Mouse (Mus musculus) left cerebral cortex, adult 2 months (tissue): ENCODE measurements around the gene Slc37a1. TPM values are rescaled to one million over a fixed set of nuclear protein-coding genes. Genes with fewer than 3 reads are reported as not detected.

ENCODE experiments used
- DNase-seq, 2 experiments: peaks; one replicate each; pipeline ENCODE4 v3.0.0; 2021 to 2022; ENCODE audit warnings: low spot score in 2 of 2, mixed read lengths in 1 of 2; ENCODE audit errors: extremely low spot score in 1 of 2
- H3K27ac ChIP-seq: fragments of 200-600 bp; 2 replicates; pipeline ENCODE4 v1.8.1; 2022
- H3K4me3 ChIP-seq: fragments of 200-600 bp; 2 replicates; pipeline ENCODE4 v1.8.1; 2022
- CTCF ChIP-seq: fragments of 200-600 bp; IDR thresholded peaks from 2 replicates; pipeline ENCODE4 v1.8.1; 2022; ENCODE audit warnings: antibody characterized with exemption, mild to moderate bottlenecking, moderate library complexity
- intact Hi-C: fragments of 180-260 bp; cut with DNase I; formaldehyde crosslinking; loops from one replicate; pipeline ENCODE4 v1.15.1; 2025
- total RNA-seq, 2 experiments: library from RNA; stranded (reverse); gene quantifications; 2 replicates each; pipeline ENCODE4 v1.2.3; 2021

Gene Slc37a1
- total RNA-seq, 2 experiments from 2014 or later: 9.4 to 12.0 TPM

DNA sequence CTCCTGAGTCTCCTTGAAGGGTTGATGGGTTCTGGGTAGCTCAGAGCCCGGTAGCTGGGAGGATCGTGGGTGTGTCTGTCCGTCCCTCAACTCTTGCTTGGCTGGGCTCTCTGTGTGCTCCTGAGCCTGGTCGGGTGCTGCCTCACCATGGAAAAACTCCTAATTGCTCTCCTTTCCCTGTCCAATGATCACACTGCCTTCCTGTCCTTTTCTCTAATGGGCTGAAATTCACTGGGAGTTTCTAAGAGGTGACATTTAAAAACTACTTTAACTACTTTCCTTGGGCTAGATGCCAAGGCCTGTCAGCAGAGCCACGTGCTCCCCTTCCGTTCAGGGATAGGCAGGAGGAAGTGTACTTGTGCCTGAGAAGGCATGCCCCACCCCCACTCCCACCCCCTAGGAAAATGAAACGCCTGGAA, 10.9 kb downstream of the Slc37a1 start:
- no peak overlapping the region for H3K27ac ChIP-seq
- no peak for DNase-seq
- intact Hi-C loops: loop anchor here (2.0 kb wide), 1 partner anchor 43 kb away; no protein-coding TSS in a partner anchor
- TF ChIP-seq CTCF: no peak; the same call in none of the 2 replicates
- H3K4me3 ChIP-seq: no peak overlapping the region

GRCm38 (mm10) chr17:31298419-31299209, 12.0 kb downstream of the Slc37a1 start:
- no peak overlapping the region for H3K27ac ChIP-seq
- TF ChIP-seq CTCF: no peak
- no peak for DNase-seq
- H3K4me3 ChIP-seq: no peak overlapping the region
- intact Hi-C loops: no loop called here

- H3K4me3 ChIP-seq: no peak overlapping the region
- TF ChIP-seq CTCF: no peak
- no peak overlapping the region for H3K27ac ChIP-seq
- DNase-seq: no peak
- intact Hi-C loops: loop anchor here (5.0 kb wide), 1 partner anchor 163 kb away; no protein-coding TSS in a partner anchor
These were observed 13.4 kb downstream of the Slc37a1 start for GRCm38 (mm10) chr17:31299981-31300380.

DNA sequence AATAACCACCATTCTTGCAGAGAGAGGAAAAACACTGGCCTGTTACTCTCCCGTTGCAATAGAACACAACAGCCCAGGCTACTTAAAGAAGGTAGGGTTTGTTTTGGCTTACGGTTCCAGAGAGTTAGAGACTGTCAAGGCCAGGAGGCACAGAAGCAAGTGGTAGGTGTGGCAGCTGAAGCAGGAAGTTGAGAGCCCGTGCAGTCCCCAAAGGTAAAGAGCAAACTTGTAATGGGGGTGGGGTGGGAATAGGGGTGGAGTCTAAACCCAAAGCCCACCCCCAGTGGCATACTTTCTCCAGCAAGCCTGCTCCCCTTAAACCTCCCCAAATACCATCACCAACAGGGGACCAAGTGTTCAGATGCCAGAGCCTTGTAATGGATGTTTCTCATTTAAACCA, 14.1 kb downstream of the Slc37a1 start:
- Histone ChIP-seq H3K27ac (no peak overlapping the region), H3K4me3 (no peak overlapping the region)
- intact Hi-C loops: loop anchor here (5.0 kb wide), 1 partner anchor 163 kb away; no protein-coding TSS in a partner anchor
- no peak for DNase-seq
- no peak for TF ChIP-seq CTCF

GRCm38 (mm10) chr17:31303401-31303800, 16.8 kb downstream of the Slc37a1 start:
- TF ChIP-seq CTCF: no peak
- DNase-seq: no peak
- no peak overlapping the region for H3K27ac ChIP-seq
- intact Hi-C loops: loop anchor here (5.0 kb wide), 1 partner anchor 166 kb away; no protein-coding TSS in a partner anchor
- no peak overlapping the region for H3K4me3 ChIP-seq

DNA sequence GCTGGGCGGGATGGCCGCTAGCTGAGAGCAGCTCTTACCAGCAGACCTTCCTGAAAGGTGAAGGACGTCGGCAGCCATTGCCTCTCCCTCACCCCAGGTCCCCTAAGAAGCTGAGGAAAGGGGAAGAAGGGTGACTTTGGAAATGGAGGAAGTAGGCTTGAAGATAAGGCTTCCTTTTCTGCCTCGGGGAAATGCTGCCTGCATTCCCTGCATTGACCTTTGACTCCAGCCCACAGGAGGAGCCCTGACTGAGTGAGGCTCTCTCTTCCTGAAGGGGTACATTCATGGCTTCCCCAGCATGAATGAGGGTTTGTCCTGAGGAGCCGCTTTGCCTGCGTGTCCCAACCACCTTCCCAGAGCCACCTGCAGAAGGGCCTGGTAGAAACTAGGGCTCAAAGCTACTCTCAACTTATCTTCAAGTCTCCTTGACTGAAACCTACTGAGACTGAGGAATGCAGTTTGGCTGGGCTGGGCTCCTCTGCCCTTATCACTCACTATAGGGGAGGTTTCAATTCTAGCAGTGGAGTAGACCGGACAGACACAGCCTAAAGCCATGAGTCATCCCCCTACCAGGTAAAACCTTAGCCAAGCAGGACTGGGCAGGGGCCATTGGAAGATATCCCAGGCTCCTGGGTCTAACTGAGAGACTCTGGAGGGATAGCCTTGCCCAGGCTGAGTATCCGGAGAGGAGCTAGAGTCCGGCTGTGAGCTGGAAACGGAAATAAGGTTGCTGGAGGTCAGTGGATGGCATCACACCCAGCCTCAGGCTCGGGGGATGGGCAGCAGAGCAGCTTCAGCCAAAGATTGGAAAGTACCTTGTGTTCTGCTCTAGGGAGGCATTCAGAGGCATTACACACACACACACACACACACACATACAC, 18.5 kb downstream of the Slc37a1 start:
- intact Hi-C loops: loop anchor here (5.0 kb wide), 1 partner anchor 168 kb away; no protein-coding TSS in a partner anchor
- no peak for DNase-seq
- no peak overlapping the region for H3K27ac ChIP-seq
- H3K4me3 ChIP-seq: no peak overlapping the region
- no peak for TF ChIP-seq CTCF

GRCm38 (mm10) chr17:31305776-31306120, 19.2 kb downstream of the Slc37a1 start:
- H3K27ac ChIP-seq: no peak overlapping the region
- TF ChIP-seq CTCF: no peak
- no peak for DNase-seq
- H3K4me3 ChIP-seq: no peak overlapping the region
- intact Hi-C loops: no loop called here

DNA sequence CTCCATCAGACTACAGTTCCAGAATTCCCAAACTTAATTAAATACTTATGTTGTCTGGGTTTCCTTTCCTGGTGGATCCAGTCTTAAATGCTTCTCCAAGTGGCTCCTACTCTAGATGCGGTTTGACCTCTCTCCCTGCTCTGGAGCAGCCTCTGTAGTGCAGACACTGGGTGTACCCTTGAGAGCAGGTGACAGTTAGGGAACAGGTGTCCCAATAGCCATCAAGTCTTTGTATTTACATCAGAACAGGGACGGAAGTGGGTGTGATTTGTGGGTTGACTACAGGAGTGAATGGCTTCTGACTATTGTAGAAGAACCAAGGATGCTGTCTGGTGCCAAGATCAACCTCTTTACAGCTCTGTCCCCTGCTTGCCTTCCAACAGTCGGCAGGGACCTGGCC, 21.2 kb downstream of the Slc37a1 start:
- no peak for DNase-seq
- Histone ChIP-seq H3K4me3 (no peak overlapping the region), H3K27ac (no peak overlapping the region)
- no peak for TF ChIP-seq CTCF
- intact Hi-C loops: no loop called here

GRCm38 (mm10) chr17:31308291-31308816, 21.8 kb downstream of the Slc37a1 start:
- TF ChIP-seq CTCF: no peak
- DNase-seq: no peak
- H3K4me3 ChIP-seq: no peak overlapping the region
- no peak overlapping the region for H3K27ac ChIP-seq
- intact Hi-C loops: no loop called here

GRCm38 (mm10) chr17:31309281-31309793, 22.7 kb downstream of the Slc37a1 start:
- intact Hi-C loops: loop anchor here (1.0 kb wide), 1 partner anchor 55 kb away; no protein-coding TSS in a partner anchor
- no peak for DNase-seq
- no peak overlapping the region for H3K4me3 ChIP-seq
- no peak overlapping the region for H3K27ac ChIP-seq
- TF ChIP-seq CTCF: no peak

DNA sequence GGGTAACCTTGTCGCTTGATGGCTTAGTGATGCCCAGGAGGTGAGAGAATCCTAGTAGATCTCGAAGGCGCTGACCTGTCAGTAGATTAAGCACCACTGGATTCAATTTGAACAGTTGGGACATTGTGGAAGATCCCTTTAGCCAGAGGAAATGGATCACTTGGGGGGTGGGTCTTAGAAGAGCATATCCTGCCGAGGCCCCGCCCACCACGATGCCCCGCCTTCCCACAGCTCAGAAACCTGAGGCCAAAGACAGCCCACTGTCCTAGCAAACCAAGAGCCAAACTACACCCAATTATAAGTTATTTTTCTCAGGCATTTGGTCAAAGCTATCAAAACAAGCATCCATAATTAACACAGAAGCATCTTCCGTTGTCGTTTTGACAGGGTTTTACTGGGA, 24.5 kb downstream of the Slc37a1 start:
- TF ChIP-seq CTCF: no peak
- Histone ChIP-seq H3K27ac (no peak overlapping the region), H3K4me3 (no peak overlapping the region)
- intact Hi-C loops: no loop called here
- no peak for DNase-seq
